Mouse (Mus musculus) forebrain, embryonic 12.5 days (tissue): ENCODE results near the gene Slc25a5. TPM values are rescaled to one million over a fixed set of nuclear protein-coding genes. Genes with fewer than 3 reads are reported as not detected.
A peak's percentile ranks its signal among the peaks of the same experiment; 100 is the strongest.
"Not testable (repeated sequence)": the region's sequence is repeated elsewhere in the genome, so short reads cannot be mapped to it uniquely, and the experiment has no call there.

Experiments
- ATAC-seq: fragments of 200-750 bp; cut with Nextera tagmentation; 2 replicates; pipeline ENCODE4 v1.8.0; 2017; ENCODE audit warnings: moderate TSS enrichment; ENCODE audit not compliant: low FRiP score
- H3K27ac ChIP-seq: fragments of 300-500 bp; sonication (generic); 2 replicates; pipeline ENCODE4 v1.5.1; 2016; ENCODE audit warnings: mild to moderate bottlenecking
- H3K27me3 ChIP-seq: fragments of 300-500 bp; sonication (generic); 2 replicates; pipeline ENCODE4 v1.6.1; 2016; ENCODE audit warnings: mild to moderate bottlenecking
- H3K36me3 ChIP-seq: fragments of 300-500 bp; sonication (generic); replicated peaks from 2 replicates; pipeline ENCODE4 v1.6.1; 2016; ENCODE audit warnings: mild to moderate bottlenecking
- H3K4me1 ChIP-seq: fragments of 300-500 bp; sonication (generic); 2 replicates; pipeline ENCODE4 v1.6.1; 2016
- H3K4me2 ChIP-seq: fragments of 300-500 bp; sonication (generic); 2 replicates; pipeline ENCODE4 v1.6.1; 2016; ENCODE audit warnings: mild to moderate bottlenecking, moderate library complexity
- H3K4me3 ChIP-seq: fragments of 300-500 bp; sonication (generic); replicated peaks from 2 replicates; pipeline ENCODE4 v1.5.1; 2016; ENCODE audit warnings: mild to moderate bottlenecking
- H3K9ac ChIP-seq: fragments of 300-500 bp; sonication (generic); 2 replicates; pipeline ENCODE4 v1.6.1; 2016; ENCODE audit warnings: mild to moderate bottlenecking
- H3K9me3 ChIP-seq: fragments of 300-500 bp; sonication (generic); 2 replicates; pipeline ENCODE4 v1.6.1; 2016
- WGBS: fragments of 180-500 bp; shearing (Covaris S2); methylation state at CpG from one replicate; pipeline ENCODE4 v1.1.7; 2016; 5-methylcytosine and 5-hydroxymethylcytosine counted together
- polyA plus RNA-seq: library from polyadenylated mRNA; unstranded; fragments of >200 nt; fragmentation: Nextera tagmentation; extraction: Ambion mirVana; gene quantifications from 2 replicates; pipeline ENCODE4 v1.2.1, GENCODE M21; 2016

The Slc25a5 gene
- polyA plus RNA-seq, 1 experiment from 2014 or later, result 694 TPM

DNA sequence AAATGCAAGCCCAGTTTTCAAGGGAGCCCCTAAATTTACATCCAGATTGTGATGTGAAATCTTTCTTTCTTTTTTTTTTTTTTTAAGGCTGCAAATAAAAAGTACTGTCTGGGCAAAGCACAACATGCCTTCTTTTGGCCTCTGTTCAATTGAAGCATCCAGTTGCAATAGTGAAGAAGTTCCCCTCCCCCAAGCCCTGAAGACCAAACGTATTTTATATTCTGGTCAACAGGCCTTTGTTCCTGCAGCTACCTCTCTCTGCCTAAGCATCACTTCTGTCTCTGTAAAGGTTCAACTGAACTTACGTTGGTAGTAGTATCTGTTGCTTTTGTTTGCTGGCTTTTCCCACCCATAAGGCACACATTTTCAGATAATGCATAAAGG is 31.5 kb upstream of the Slc25a5 start:
- Histone ChIP-seq H3K36me3 (no peaks in the 10 kb centered on the region), H3K4me1 (peaks cover 22% of the 10 kb centered on the region), H3K4me2 (peak overlapping the region; percentile 15; the same call in 1 of the 2 replicates), H3K27me3 (no peaks in the 10 kb centered on the region), H3K27ac (peak overlapping the region; percentile 91), H3K4me3 (no peak overlapping the region), H3K9me3 (no peaks in the 10 kb centered on the region), H3K9ac (no peak overlapping the region)
- ATAC-seq, result 0 out of 2 replicates have a peak, but pooled peaks have one; percentile 40
- 24% methylated on average over 2 of the region's 2 CpGs for WGBS

DNA sequence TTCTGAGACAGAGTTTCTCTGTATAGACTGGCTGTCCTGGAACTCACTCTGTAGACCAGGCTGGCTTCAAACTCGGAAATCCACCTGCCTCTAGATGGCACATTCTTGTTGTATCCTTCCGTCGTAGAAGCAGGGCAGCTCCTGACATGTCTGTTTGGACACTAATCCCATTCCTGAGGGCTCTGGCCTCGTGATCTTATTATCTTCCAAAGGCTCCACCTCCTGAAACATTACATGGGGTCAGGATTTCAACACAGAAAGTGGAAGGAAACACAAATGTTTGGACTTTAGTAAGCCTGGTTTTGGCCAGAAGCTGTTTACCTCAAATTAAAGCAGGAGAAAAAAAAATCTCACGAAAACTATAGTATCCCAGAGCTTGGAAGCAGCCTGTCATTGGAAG is 28.1 kb upstream of the Slc25a5 start:
- Histone ChIP-seq H3K9me3 (no peaks in the 10 kb centered on the region), H3K36me3 (no peaks in the 10 kb centered on the region), H3K27me3 (no peaks in the 10 kb centered on the region), H3K4me1 (peaks cover 14% of the 10 kb centered on the region; the same call in 1 of the 2 replicates), H3K4me3 (no peak overlapping the region), H3K4me2 (no peak overlapping the region), H3K9ac (no peak overlapping the region), H3K27ac (no peak overlapping the region)
- WGBS, result 54% methylated on average over 5 of the region's 5 CpGs
- ATAC-seq, result no peak

DNA sequence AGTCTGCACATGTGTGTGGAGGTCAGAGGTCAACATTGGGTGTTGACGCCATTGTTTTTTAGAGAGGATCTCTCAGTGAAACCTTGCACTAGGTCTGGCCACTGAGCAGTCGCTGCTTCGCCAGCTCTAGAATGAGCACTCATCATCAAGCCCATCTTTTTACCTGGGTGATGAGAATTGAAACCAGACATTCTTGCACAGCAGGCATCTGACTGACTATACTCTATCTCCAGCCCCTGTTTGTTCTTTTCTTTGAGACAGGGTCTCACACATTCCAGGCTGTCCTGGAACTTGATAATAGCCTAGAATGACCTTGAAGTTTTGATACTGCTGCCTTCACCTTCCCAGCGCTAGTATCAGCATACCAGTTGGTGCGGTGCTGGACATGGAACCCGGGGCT is 22.9 kb upstream of the Slc25a5 start:
- H3K4me3 ChIP-seq, result no peak overlapping the region
- H3K27ac ChIP-seq, result no peak overlapping the region
- H3K27me3 ChIP-seq, result no peaks in the 10 kb centered on the region
- H3K9ac ChIP-seq, result no peak overlapping the region
- no peaks in the 10 kb centered on the region for H3K36me3 ChIP-seq
- no peaks in the 10 kb centered on the region for H3K4me1 ChIP-seq
- H3K9me3 ChIP-seq, result no peaks in the 10 kb centered on the region
- H3K4me2 ChIP-seq, result no peak overlapping the region
- ATAC-seq, result no peak
- 89% methylated on average over 6 of the region's 6 CpGs for WGBS

- no peak overlapping the region for H3K4me3 ChIP-seq
- no peak overlapping the region for H3K4me2 ChIP-seq
- no peaks in the 10 kb centered on the region for H3K4me1 ChIP-seq
- no peak overlapping the region for H3K9ac ChIP-seq
- H3K27me3 ChIP-seq, result no peaks in the 10 kb centered on the region
- WGBS, result 76% methylated on average over 5 of the region's 5 CpGs
- no peak for ATAC-seq
- no peaks in the 10 kb centered on the region for H3K36me3 ChIP-seq
- H3K27ac ChIP-seq, result no peak overlapping the region
- no peaks in the 10 kb centered on the region for H3K9me3 ChIP-seq
Measured at GRCm38 (mm10) chrX:36775520-36775919, 19.9 kb upstream of the Slc25a5 start.

- WGBS, result 86% methylated on average over 4 of the region's 4 CpGs
Measured at GRCm38 (mm10) chrX:36777694-36778093, 17.8 kb upstream of the Slc25a5 start.

DNA sequence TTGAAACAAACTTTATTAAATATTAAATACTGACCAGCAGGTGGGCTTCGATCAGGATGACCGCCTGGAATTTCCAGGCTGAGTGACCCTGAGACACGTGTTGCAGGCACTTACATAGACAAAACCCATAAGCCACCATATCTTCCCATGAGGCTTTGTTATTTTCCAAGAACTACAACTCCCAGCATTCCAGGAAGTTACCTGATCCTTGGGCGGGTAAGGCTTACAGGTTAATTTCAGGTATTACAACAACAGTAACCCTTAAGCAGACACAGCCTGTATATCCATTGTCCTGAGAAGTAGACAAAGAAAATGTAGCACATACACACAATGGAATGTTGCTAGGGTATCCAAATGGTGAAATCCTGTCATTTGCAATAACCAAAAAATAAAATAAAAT is 6.1 kb upstream of the Slc25a5 start:
- Histone ChIP-seq H3K27ac (no peak overlapping the region), H3K36me3 (no peaks in the 10 kb centered on the region), H3K9me3 (no peaks in the 10 kb centered on the region), H3K27me3 (no peaks in the 10 kb centered on the region), H3K4me1 (no peaks in the 10 kb centered on the region), H3K4me3 (no peak overlapping the region), H3K4me2 (no peak overlapping the region), H3K9ac (no peak overlapping the region)
- 71% methylated on average over 4 of the region's 4 CpGs for WGBS
- no peak for ATAC-seq

More at GRCm38 (mm10) chrX:36777694-36778093, 17.8 kb upstream of the Slc25a5 start:
- Histone ChIP-seq H3K36me3 (no peaks in the 10 kb centered on the region), H3K27me3 (no peaks in the 10 kb centered on the region), H3K9ac (no peak overlapping the region), H3K4me1 (no peaks in the 10 kb centered on the region), H3K4me3 (no peak overlapping the region), H3K9me3 (no peaks in the 10 kb centered on the region), H3K27ac (no peak overlapping the region), H3K4me2 (no peak overlapping the region)
- ATAC-seq, result no peak

GRCm38 (mm10) chrX:36794571-36794970 is 880 bp upstream of the Slc25a5 start:
- 64% methylated on average over 5 of the region's 5 CpGs for WGBS
- H3K4me1 ChIP-seq, result peaks cover 5% of the 10 kb centered on the region; the same call in 1 of the 2 replicates
- H3K9me3 ChIP-seq, result no peaks in the 10 kb centered on the region
- H3K27me3 ChIP-seq, result no peaks in the 10 kb centered on the region
- H3K27ac ChIP-seq, result no peak overlapping the region
- no peak overlapping the region for H3K4me3 ChIP-seq
- ATAC-seq, result no peak
- peaks cover 10% of the 10 kb centered on the region for H3K36me3 ChIP-seq
- H3K9ac ChIP-seq, result no peak overlapping the region
- H3K4me2 ChIP-seq, result no peak overlapping the region

DNA sequence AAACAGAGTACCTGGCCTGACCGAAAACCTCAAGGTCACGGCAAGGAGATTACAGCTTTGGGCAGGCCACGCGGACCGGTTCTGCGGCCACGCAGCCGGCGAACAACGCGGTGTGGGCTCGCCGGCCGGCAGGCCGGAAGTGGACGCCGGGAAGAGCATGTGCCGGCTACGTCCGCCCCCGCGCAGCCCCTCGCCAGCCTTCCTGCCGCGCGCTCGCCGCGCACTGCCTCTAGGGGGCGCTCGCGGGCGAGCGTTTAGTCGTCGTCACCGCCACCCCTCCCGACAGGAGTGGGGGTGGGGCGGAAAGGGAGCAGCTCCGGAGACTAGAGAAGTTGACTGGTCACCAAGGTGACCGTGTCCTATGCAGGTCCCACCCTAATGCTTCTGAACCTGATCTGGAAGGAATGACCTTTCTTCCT is 721 bp downstream of the Slc25a5 start:
- Histone ChIP-seq H3K9me3 (no peaks in the 10 kb centered on the region), H3K27me3 (no peaks in the 10 kb centered on the region), H3K4me1 (peaks cover 5% of the 10 kb centered on the region; the same call in 1 of the 2 replicates), H3K27ac (peak overlapping the region; percentile 82), H3K4me2 (peak overlapping the region; percentile 53), H3K4me3 (peak overlapping the region; percentile 59), H3K36me3 (peaks cover 10% of the 10 kb centered on the region), H3K9ac (peak overlapping the region; percentile 67)
- WGBS, result 22% methylated on average over 29 of the region's 41 CpGs
- peak; percentile 87 for ATAC-seq

- ATAC-seq, result not testable (repeated sequence)
Measured at GRCm38 (mm10) chrX:36796734-36797133, 1.3 kb downstream of the Slc25a5 start.

DNA sequence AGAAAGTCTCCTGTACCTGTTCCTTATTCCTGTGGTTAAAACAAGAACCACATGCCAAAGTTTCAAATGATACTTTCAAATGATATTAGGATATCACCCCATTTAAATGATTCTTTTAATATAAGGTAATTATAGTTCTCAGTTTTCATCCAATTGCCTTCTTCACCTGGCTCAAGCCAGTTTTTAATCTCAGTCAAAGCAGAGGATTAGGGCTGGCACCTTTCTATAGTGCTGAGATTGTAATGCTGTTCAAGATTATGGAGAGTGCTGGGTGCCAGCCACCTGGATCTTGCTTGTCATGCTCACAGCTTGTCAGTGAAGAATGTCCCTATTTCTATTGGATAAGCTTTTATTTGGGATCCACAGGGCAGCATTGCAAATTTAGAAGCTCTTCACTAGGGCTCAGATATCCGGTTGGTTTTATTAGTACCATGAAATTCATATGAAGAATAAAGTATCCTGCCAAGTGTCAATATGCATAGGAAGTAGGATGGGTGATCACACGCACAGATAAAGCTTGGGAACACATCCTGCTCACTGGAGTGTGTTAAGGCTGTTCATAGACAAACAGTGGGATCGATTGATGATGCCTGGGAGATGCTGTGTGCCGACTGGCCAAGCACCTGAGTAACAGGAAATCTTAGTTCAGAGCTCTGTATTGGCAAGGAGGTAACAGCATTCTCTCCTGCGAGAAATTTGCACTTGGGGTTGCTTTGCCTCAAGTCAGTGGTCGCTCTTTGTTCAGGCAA is 3.9 kb downstream of the Slc25a5 start:
- no peak overlapping the region for H3K9ac ChIP-seq
- no peaks in the 10 kb centered on the region for H3K9me3 ChIP-seq
- no peaks in the 10 kb centered on the region for H3K27me3 ChIP-seq
- no peak for ATAC-seq
- H3K27ac ChIP-seq, result no peak overlapping the region
- peaks cover 5% of the 10 kb centered on the region; the same call in 1 of the 2 replicates for H3K4me1 ChIP-seq
- H3K36me3 ChIP-seq, result peaks cover 10% of the 10 kb centered on the region
- H3K4me2 ChIP-seq, result no peak overlapping the region
- H3K4me3 ChIP-seq, result no peak overlapping the region
- WGBS, result 52% methylated on average over 6 of the region's 6 CpGs

More at GRCm38 (mm10) chrX:36796734-36797133, 1.3 kb downstream of the Slc25a5 start:
- not testable (repeated sequence) for H3K27me3 ChIP-seq, H3K27ac ChIP-seq, H3K4me1 ChIP-seq, H3K9me3 ChIP-seq
- Histone ChIP-seq H3K9ac (peak overlapping the region; percentile 49; the same call in 1 of the 2 replicates), H3K4me2 (peak overlapping the region; percentile 53), H3K4me3 (peak overlapping the region; percentile 59), H3K36me3 (peaks cover 10% of the 10 kb centered on the region)
- 85% methylated on average over 8 of the region's 8 CpGs for WGBS

DNA sequence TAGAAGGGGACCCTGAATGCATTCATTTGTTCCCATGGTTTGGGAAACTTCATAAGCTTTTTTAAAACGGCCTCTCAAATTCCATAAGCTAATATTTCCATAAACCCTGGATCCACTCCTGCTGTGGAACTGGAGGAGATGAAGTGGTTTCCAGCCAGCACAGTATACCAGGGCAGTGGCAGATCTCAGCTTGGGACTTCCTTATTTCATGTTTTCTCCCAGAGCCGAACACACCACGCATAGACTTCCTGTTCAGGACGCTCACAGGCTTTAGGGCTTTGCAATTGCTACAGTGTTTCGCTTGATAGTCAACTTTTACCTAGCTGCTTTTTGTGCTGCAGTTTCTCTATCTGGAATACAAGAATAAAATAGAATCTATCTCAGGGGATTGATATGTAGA is 7.7 kb downstream of the Slc25a5 start:
- Histone ChIP-seq H3K27ac (no peak overlapping the region), H3K36me3 (peaks cover 1% of the 10 kb centered on the region), H3K27me3 (no peaks in the 10 kb centered on the region), H3K9ac (no peak overlapping the region), H3K4me3 (no peak overlapping the region), H3K4me1 (peaks cover 7% of the 10 kb centered on the region), H3K9me3 (no peaks in the 10 kb centered on the region), H3K4me2 (no peak overlapping the region)
- 74% methylated on average over 5 of the region's 5 CpGs for WGBS
- no peak for ATAC-seq

GRCm38 (mm10) chrX:36804196-36804595 is 8.7 kb downstream of the Slc25a5 start:
- Histone ChIP-seq H3K9me3 (no peaks in the 10 kb centered on the region), H3K4me3 (no peak overlapping the region), H3K4me1 (peaks cover 7% of the 10 kb centered on the region), H3K27me3 (no peaks in the 10 kb centered on the region), H3K9ac (no peak overlapping the region), H3K4me2 (no peak overlapping the region), H3K36me3 (no peaks in the 10 kb centered on the region), H3K27ac (no peak overlapping the region)
- ATAC-seq, result no peak
- WGBS, result 69% methylated on average over 5 of the region's 5 CpGs
